Comparison of ENCODE assay signal across 22 mouse cellular contexts in genomic region chr8:126810516-126810915, GRCm38 (mm10).
A peak's percentile ranks its signal among the peaks of the same experiment; 100 is the strongest.
DNase-seq lines count a peak whose midpoint lies in the region; ATAC-seq and TF ChIP-seq lines count a peak whose summit lies in the region.
"Had no signal": no experiment of that assay in that cellular context is flagged by ENCODE, and none has a peak within 500 bp of the region (broad histone marks: within the 10 kb centered on the region; RNA-seq: fewer than 3 reads in every experiment).

No protein-coding gene starts in this region.

- H3K36me3 ChIP-seq in embryonic facial prominence, embryonic 15.5 days, result no peaks in the 10 kb centered on the region
- H3K36me3 ChIP-seq in embryonic facial prominence, embryonic 10.5 days (replicated peaks), result no peaks in the 10 kb centered on the region
- no peaks in the 10 kb centered on the region for H3K36me3 ChIP-seq in liver, postnatal 0 days (replicated peaks; ENCODE audit: insufficient read depth, low read length)
- H3K36me3 ChIP-seq in liver, embryonic 11.5 days (ENCODE audit: control insufficient read depth, insufficient read depth, low read length), result no peaks in the 10 kb centered on the region
- H3K36me3 ChIP-seq: liver, embryonic 15.5 days; midbrain, embryonic 10.5 days; neural tube, embryonic 15.5 days had no signal

- no peak for TF ChIP-seq CTCF in liver, postnatal 0 days (IDR thresholded peaks at IDR 0.05; ENCODE audit: low read depth)

- intact Hi-C loops in heart, postnatal 25 days (cut with DNase I), result no loop called here

- no peak for ATAC-seq in embryonic facial prominence, embryonic 15.5 days (ENCODE audit: insufficient number of reproducible peaks, low FRiP score, low TSS enrichment, low read depth)
- ATAC-seq in liver, postnatal 0 days, result no peak
- no peak for ATAC-seq in liver, embryonic 11.5 days (replicated peaks; ENCODE audit: low FRiP score)
- ATAC-seq in monocyte, adult 5-6 weeks (replicated peaks; ENCODE audit: insufficient number of reproducible peaks, low FRiP score, low TSS enrichment, poor library complexity, severe bottlenecking), result no peak
- ATAC-seq: forebrain, embryonic 14.5 days; intestine, postnatal 0 days; midbrain, embryonic 16.5 days had no signal

- 50% methylated on average over 5 of the region's 5 CpGs for WGBS in embryonic facial prominence, embryonic 15.5 days
- WGBS in embryonic facial prominence, embryonic 10.5 days, result 92% methylated on average over 5 of the region's 5 CpGs
- WGBS in liver, postnatal 0 days (ENCODE audit: insufficient replicate concordance), result 78% methylated on average over 5 of the region's 5 CpGs
- 86% methylated on average over 5 of the region's 5 CpGs for WGBS in liver, embryonic 11.5 days

- DNase-seq in embryonic facial prominence, embryonic 10.5 days (ENCODE audit: low spot score), result no peak
- DNase-seq in heart, adult 11 months, result peak; percentile 86
- DNase-seq in heart, postnatal 25 days (ENCODE audit: low spot score), result no peak
- DNase-seq in liver, postnatal 0 days, result no peak
- DNase-seq in liver, embryonic 11.5 days (ENCODE audit: low spot score), result no peak
- no peak for DNase-seq in cerebellum, postnatal 4 days (ENCODE audit: low spot score in 2 of 2)
- DNase-seq: adrenal gland, postnatal 25 days; cerebellum, adult 9-10 months; kidney, postnatal 36 days; right cerebral cortex, adult 18-20 months; right cerebral cortex, postnatal 4 days; thymus, postnatal 14 days had no signal

- peaks cover 6% of the 10 kb centered on the region; the same call in 1 of the 2 replicates for H3K9me3 ChIP-seq in embryonic facial prominence, embryonic 15.5 days (replicated peaks)
- H3K9me3 ChIP-seq in embryonic facial prominence, embryonic 10.5 days, result peaks cover 12% of the 10 kb centered on the region
- peaks cover 6% of the 10 kb centered on the region; the same call in 1 of the 2 replicates for H3K9me3 ChIP-seq in liver, postnatal 0 days (ENCODE audit: low read length)
- peaks cover 5% of the 10 kb centered on the region for H3K9me3 ChIP-seq in liver, embryonic 11.5 days (ENCODE audit: control insufficient read depth, low read length)
- H3K9me3 ChIP-seq: liver, embryonic 15.5 days; neural tube, embryonic 15.5 days had no signal

- H3K9ac ChIP-seq in embryonic facial prominence, embryonic 15.5 days, result no peak overlapping the region
- no peak overlapping the region for H3K9ac ChIP-seq in liver, postnatal 0 days (replicated peaks)
- no peak overlapping the region for H3K9ac ChIP-seq in liver, embryonic 11.5 days (ENCODE audit: low read depth, low read length)
- H3K9ac ChIP-seq: limb, embryonic 13.5 days; liver, embryonic 15.5 days; neural tube, embryonic 15.5 days had no signal

- H3K27me3 ChIP-seq in embryonic facial prominence, embryonic 15.5 days, result no peaks in the 10 kb centered on the region
- H3K27me3 ChIP-seq in embryonic facial prominence, embryonic 10.5 days (replicated peaks; ENCODE audit: low read depth, poor library complexity, severe bottlenecking), result 0 out of 2 replicates have a peak, but pooled peaks cover 4% of the 10 kb centered on the region
- H3K27me3 ChIP-seq in liver, postnatal 0 days (ENCODE audit: insufficient read depth, low read length), result no peaks in the 10 kb centered on the region
- no peaks in the 10 kb centered on the region for H3K27me3 ChIP-seq in liver, embryonic 11.5 days (replicated peaks; ENCODE audit: control insufficient read depth, insufficient read depth, low read length)
- H3K27me3 ChIP-seq: liver, embryonic 15.5 days; neural tube, embryonic 15.5 days had no signal

- no peak for TF ChIP-seq EP300 in liver, postnatal 0 days (IDR thresholded peaks at IDR 0.05; ENCODE audit: low read depth)

- no peak overlapping the region for H3K4me2 ChIP-seq in embryonic facial prominence, embryonic 15.5 days (replicated peaks)
- H3K4me2 ChIP-seq in liver, postnatal 0 days (ENCODE audit: low read depth, low read length), result no peak overlapping the region
- H3K4me2 ChIP-seq in liver, embryonic 11.5 days, result no peak overlapping the region
- H3K4me2 ChIP-seq: heart, embryonic 11.5 days; limb, embryonic 13.5 days; liver, embryonic 15.5 days; neural tube, embryonic 15.5 days had no signal

- H3K4me1 ChIP-seq in embryonic facial prominence, embryonic 15.5 days, result no peaks in the 10 kb centered on the region
- peaks cover 18% of the 10 kb centered on the region for H3K4me1 ChIP-seq in embryonic facial prominence, embryonic 10.5 days
- peaks cover 28% of the 10 kb centered on the region for H3K4me1 ChIP-seq in liver, postnatal 0 days (ENCODE audit: insufficient read depth)
- H3K4me1 ChIP-seq in liver, embryonic 11.5 days (replicated peaks; ENCODE audit: control insufficient read depth, insufficient read depth, low read length), result peaks cover 11% of the 10 kb centered on the region
- H3K4me1 ChIP-seq: neural tube, embryonic 15.5 days had no signal

- H3K27ac ChIP-seq in embryonic facial prominence, embryonic 15.5 days (replicated peaks), result peak overlapping the region; percentile 28; the same call in 1 of the 2 replicates
- no peak overlapping the region for H3K27ac ChIP-seq in embryonic facial prominence, embryonic 10.5 days (replicated peaks)
- H3K27ac ChIP-seq in liver, postnatal 0 days (ENCODE audit: low read depth), result peak overlapping the region; percentile 59
- H3K27ac ChIP-seq in liver, embryonic 11.5 days (ENCODE audit: low read depth, low read length), result no peak overlapping the region
- H3K27ac ChIP-seq: limb, embryonic 13.5 days; liver, embryonic 15.5 days; midbrain, embryonic 10.5 days; neural tube, embryonic 15.5 days had no signal

- H3K4me3 ChIP-seq in embryonic facial prominence, embryonic 15.5 days (replicated peaks), result no peak overlapping the region
- H3K4me3 ChIP-seq in embryonic facial prominence, embryonic 10.5 days, result no peak overlapping the region
- no peak overlapping the region for H3K4me3 ChIP-seq in liver, postnatal 0 days (ENCODE audit: low read depth, low read length)
- no peak overlapping the region for H3K4me3 ChIP-seq in liver, embryonic 11.5 days (ENCODE audit: low read depth, low read length)
- H3K4me3 ChIP-seq: limb, embryonic 13.5 days; liver, embryonic 15.5 days; midbrain, embryonic 10.5 days; neural tube, embryonic 15.5 days had no signal

Comparison
In these comparisons a context has a peak if more than half of its experiments do, and no peak if none do; other contexts are left out.
1. H3K27ac ChIP-seq: peak in embryonic facial prominence, embryonic 15.5 days (single experiment) and liver, postnatal 0 days (single experiment); none in embryonic facial prominence, embryonic 10.5 days (single experiment) and liver, embryonic 11.5 days (single experiment).